Mouse (Mus musculus): ENCODE data around the gene Gk5. TPM values are rescaled to one million over a fixed set of nuclear protein-coding genes. Genes with fewer than 3 reads are reported as not detected.

Gk5 gene
- total and polyA plus RNA-seq, 2 experiments from 2014 or later = 2.4 to 6.7 TPM

DNA sequence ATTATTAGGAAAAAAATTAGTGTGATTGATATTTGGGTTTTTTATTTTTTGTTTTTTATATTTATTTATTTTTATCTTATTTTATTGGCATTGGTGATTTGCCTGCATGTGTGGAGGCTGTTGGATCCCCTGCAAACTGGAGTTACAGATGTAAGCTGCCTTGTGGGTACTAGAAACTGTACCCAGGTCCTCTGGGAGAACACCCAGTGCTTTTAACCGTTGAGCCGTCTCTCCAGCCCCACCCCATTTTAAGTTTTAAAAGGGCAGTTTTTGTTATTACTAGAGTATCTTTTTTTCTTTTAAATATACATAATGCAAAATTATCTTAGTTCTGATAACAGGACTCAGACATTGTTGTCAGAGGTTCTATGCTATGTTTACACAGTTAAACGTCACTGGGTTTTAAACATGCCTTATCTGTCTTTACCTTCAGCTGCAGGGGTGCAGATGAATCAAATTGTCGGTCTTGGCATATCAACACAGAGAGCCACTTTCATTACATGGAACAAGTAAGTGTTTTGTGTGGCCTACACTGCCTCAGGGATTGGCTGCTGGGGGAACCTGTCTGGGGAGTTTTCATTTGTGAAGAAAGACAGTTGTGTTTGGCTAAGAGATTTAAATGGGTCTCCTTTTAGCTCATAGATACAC lies 13.9 kb downstream of the Gk5 start:
- 79% methylated on average over 4 of the region's 4 CpGs for WGBS
- H3K4me1 ChIP-seq (ENCODE audit: insufficient read depth) = no peaks in the 10 kb centered on the region
- no peaks in the 10 kb centered on the region for H3K9me3 ChIP-seq (ENCODE audit: low read length)
- no peak overlapping the region for H3K27ac ChIP-seq (ENCODE audit: low read depth, low read length)
- no peak overlapping the region for H3K4me3 ChIP-seq (ENCODE audit: low read depth, low read length)
- H3K4me2 ChIP-seq (ENCODE audit: low read depth) = no peak overlapping the region
- no peak for TF ChIP-seq CTCF (IDR thresholded peaks at IDR 0.05; ENCODE audit: low read depth)
- ATAC-seq (no peak), DNase-seq (no peak)
- H3K36me3 ChIP-seq (ENCODE audit: insufficient read depth) = no peaks in the 10 kb centered on the region
- H3K27me3 ChIP-seq (ENCODE audit: insufficient read depth, low read length) = no peaks in the 10 kb centered on the region
- H3K9ac ChIP-seq = no peak overlapping the region

DNA sequence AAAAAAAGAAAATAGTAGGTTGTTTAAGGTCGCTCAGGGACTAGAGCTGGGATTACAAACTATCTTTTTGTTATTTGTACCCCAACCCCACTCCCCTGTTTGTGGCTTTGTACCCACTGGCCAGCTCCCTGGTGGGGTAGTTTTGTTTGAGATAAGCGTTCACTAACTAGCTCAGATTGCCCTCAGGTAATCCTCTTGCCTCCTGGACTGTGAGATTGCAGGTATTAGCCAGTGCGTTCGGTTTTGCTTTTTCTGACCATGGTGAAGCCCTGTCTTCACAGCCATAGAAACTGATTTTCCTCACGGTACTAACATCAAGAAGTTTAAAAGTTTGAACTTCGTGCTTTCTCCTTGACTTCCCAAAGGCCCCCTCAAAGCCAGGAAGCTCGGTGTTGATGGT lies 15.3 kb downstream of the Gk5 start:
- 69% methylated on average over 7 of the region's 7 CpGs for WGBS
- ATAC-seq = no peak

DNA sequence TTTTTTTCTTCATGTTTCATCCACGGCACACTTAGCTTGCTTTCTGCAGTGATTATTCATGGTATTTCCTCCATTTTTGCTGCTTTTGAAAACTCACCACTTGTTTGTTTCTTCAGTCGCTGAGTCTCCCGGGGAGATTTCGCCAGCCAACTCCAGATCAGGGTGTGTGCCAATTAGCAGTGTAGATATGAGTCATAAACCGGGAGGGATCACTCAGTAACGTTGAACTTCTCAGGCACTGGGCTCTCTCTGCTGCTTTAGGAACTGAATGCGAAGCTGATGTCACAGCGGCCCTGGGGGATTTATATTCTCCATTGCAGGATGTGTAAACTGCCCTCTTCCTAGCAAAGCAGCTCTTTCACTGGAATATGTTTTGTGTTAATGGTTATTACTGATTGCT lies 15.8 kb downstream of the Gk5 start:
- no peaks in the 10 kb centered on the region for H3K9me3 ChIP-seq (ENCODE audit: low read length)
- H3K4me2 ChIP-seq (ENCODE audit: low read depth) = no peak overlapping the region
- no peaks in the 10 kb centered on the region for H3K36me3 ChIP-seq (ENCODE audit: insufficient read depth)
- H3K27me3 ChIP-seq (ENCODE audit: insufficient read depth, low read length) = no peaks in the 10 kb centered on the region
- no peak for TF ChIP-seq CTCF (IDR thresholded peaks at IDR 0.05; ENCODE audit: low read depth)
- 49% methylated on average over 8 of the region's 8 CpGs for WGBS
- peak; percentile 22 for DNase-seq
- no peak overlapping the region for H3K9ac ChIP-seq
- no peak for ATAC-seq
- H3K4me3 ChIP-seq (ENCODE audit: low read depth, low read length) = no peak overlapping the region
- no peaks in the 10 kb centered on the region for H3K4me1 ChIP-seq (ENCODE audit: insufficient read depth)
- H3K27ac ChIP-seq (ENCODE audit: low read depth, low read length) = no peak overlapping the region

More for the DNA sequence above, 15.3 kb downstream of the Gk5 start:
- H3K27ac ChIP-seq (ENCODE audit: low read depth, low read length) = no peak overlapping the region
- no peaks in the 10 kb centered on the region for H3K27me3 ChIP-seq (ENCODE audit: insufficient read depth, low read length)
- no peak overlapping the region for H3K9ac ChIP-seq
- H3K4me1 ChIP-seq (ENCODE audit: insufficient read depth) = no peaks in the 10 kb centered on the region
- H3K36me3 ChIP-seq (ENCODE audit: insufficient read depth) = no peaks in the 10 kb centered on the region
- no peak for DNase-seq
- TF ChIP-seq CTCF (IDR thresholded peaks at IDR 0.05; ENCODE audit: low read depth) = no peak
- no peak overlapping the region for H3K4me3 ChIP-seq (ENCODE audit: low read depth, low read length)
- H3K4me2 ChIP-seq (ENCODE audit: low read depth) = no peak overlapping the region
- no peaks in the 10 kb centered on the region for H3K9me3 ChIP-seq (ENCODE audit: low read length)

DNA sequence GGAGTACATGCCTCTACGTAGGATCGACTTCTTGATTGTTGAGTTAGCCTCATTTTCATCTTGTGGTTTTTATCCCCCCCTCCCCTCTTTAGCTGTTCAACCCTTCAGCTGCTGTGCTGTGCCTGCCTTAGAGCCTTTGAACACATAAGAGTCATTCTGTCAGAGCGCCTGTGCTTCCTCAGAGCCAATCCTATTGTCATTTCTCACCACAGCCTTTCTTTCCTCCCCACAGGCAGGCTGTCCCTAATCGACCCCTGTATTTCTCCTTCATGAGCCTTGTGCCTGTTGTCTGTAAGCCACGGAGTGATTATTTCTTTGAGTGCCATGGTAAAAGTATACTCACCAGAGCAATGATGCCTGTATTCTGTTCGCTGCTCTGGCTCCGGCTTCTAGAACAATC lies 16.3 kb downstream of the Gk5 start:
- Histone ChIP-seq H3K4me1 (ENCODE audit: insufficient read depth) (no peaks in the 10 kb centered on the region), H3K27ac (ENCODE audit: low read depth, low read length) (no peak overlapping the region), H3K27me3 (ENCODE audit: insufficient read depth, low read length) (no peaks in the 10 kb centered on the region), H3K4me2 (ENCODE audit: low read depth) (no peak overlapping the region), H3K36me3 (ENCODE audit: insufficient read depth) (no peaks in the 10 kb centered on the region), H3K9ac (no peak overlapping the region), H3K9me3 (ENCODE audit: low read length) (no peaks in the 10 kb centered on the region), H3K4me3 (ENCODE audit: low read depth, low read length) (no peak overlapping the region)
- no peak for DNase-seq
- ATAC-seq = no peak
- WGBS = 47% methylated on average over 7 of the region's 7 CpGs
- TF ChIP-seq CTCF (IDR thresholded peaks at IDR 0.05; ENCODE audit: low read depth) = no peak

DNA sequence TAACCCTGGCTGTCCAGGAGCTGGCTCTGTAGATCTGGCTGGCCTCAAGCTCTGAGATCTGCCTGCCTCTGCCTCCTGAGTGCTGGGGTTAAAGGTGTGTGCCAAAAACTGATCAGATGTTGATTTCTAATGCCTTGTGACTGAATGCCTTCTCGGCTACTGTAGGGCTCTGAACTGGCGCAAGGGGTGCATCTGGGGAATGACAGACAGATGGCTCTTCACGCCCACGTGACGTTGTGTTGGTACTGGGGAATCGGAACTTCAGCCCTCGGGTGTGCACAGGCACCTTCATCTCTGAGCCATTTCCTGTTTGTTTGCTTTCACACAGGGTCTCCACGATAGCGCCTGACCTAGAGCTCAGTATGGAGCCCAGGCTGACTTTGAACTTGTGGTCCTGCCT lies 19.8 kb downstream of the Gk5 start:
- Histone ChIP-seq H3K27ac (ENCODE audit: low read depth, low read length) (no peak overlapping the region), H3K9me3 (ENCODE audit: low read length) (no peaks in the 10 kb centered on the region), H3K4me3 (ENCODE audit: low read depth, low read length) (no peak overlapping the region), H3K36me3 (ENCODE audit: insufficient read depth) (no peaks in the 10 kb centered on the region), H3K9ac (no peak overlapping the region), H3K4me1 (ENCODE audit: insufficient read depth) (no peaks in the 10 kb centered on the region), H3K4me2 (ENCODE audit: low read depth) (no peak overlapping the region), H3K27me3 (ENCODE audit: insufficient read depth, low read length) (no peaks in the 10 kb centered on the region)
- DNase-seq = no peak
- ATAC-seq = no peak
- TF ChIP-seq CTCF (IDR thresholded peaks at IDR 0.05; ENCODE audit: low read depth) = no peak
- WGBS = 96% methylated on average over 9 of the region's 9 CpGs

DNA sequence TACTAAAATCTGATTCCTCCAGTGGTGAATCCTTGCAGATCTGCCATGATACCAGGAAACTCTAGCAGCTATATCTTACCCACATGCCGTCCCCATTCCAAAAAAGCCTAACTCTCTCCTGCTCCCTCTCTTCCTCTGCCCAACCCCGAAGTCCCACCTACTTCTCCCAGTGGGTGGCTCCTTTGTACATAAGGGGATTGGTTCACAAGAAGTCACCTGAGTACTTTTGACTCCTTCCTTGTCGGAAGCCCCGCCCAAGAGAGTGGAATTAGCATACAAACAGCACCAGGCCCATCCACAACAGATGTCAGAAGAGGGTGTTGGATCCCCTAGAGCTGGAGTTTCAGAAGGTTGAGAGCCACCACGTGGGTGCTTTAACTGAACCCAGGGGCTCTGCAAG lies 20.7 kb downstream of the Gk5 start:
- Histone ChIP-seq H3K9me3 (ENCODE audit: low read length) (no peaks in the 10 kb centered on the region), H3K27ac (ENCODE audit: low read depth, low read length) (no peak overlapping the region), H3K4me1 (ENCODE audit: insufficient read depth) (no peaks in the 10 kb centered on the region), H3K4me3 (ENCODE audit: low read depth, low read length) (no peak overlapping the region), H3K36me3 (ENCODE audit: insufficient read depth) (no peaks in the 10 kb centered on the region), H3K9ac (no peak overlapping the region), H3K4me2 (ENCODE audit: low read depth) (no peak overlapping the region), H3K27me3 (ENCODE audit: insufficient read depth, low read length) (no peaks in the 10 kb centered on the region)
- DNase-seq (no peak), ATAC-seq (no peak)
- WGBS = 39% methylated on average over 5 of the region's 5 CpGs
- TF ChIP-seq CTCF (IDR thresholded peaks at IDR 0.05; ENCODE audit: low read depth) = no peak

DNA sequence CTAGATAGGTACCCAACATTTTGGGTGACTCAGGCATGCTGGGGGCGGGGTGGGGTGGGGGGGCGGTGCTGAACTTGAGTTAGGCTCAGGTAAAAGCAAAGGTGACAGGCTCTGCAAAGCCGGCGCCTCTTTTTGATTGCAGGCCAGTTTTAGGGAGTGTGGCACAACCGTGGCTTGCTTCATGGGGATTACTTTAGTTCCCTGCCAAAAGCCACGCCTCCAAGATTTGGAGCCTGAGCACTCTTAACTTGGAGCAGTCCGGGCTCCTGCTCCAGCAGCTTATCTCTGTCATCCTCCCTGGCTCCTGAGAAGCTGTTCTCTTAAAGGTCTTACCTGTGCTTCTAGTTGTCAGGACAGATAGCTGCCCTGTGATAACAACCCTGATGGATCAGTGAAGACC lies 21.8 kb downstream of the Gk5 start:
- Histone ChIP-seq H3K9me3 (ENCODE audit: low read length) (no peaks in the 10 kb centered on the region), H3K27me3 (ENCODE audit: insufficient read depth, low read length) (no peaks in the 10 kb centered on the region), H3K4me3 (ENCODE audit: low read depth, low read length) (no peak overlapping the region), H3K4me2 (ENCODE audit: low read depth) (no peak overlapping the region), H3K27ac (ENCODE audit: low read depth, low read length) (no peak overlapping the region), H3K9ac (no peak overlapping the region), H3K36me3 (ENCODE audit: insufficient read depth) (0 out of 2 replicates have a peak, but pooled peaks cover 3% of the 10 kb centered on the region), H3K4me1 (ENCODE audit: insufficient read depth) (no peaks in the 10 kb centered on the region)
- DNase-seq (no peak), ATAC-seq (no peak)
- 63% methylated on average over 7 of the region's 7 CpGs for WGBS
- TF ChIP-seq CTCF (IDR thresholded peaks at IDR 0.05; ENCODE audit: low read depth) = no peak
